Mouse (Mus musculus): ENCODE results near the gene Ffar1.
"Not testable (repeated sequence)": the region's sequence is repeated elsewhere in the genome, so short reads cannot be mapped to it uniquely, and the experiment has no call there.

The Ffar1 gene

GRCm38 (mm10) chr7:30847934-30848333 is 13.4 kb downstream of the Ffar1 start:
- no peak for DNase-seq (ENCODE audit: low spot score in 2 of 2)

- no peak for DNase-seq (ENCODE audit: low spot score in 2 of 2)
Measured at GRCm38 (mm10) chr7:30847386-30847785, 14.0 kb downstream of the Ffar1 start.

- DNase-seq (ENCODE audit: low spot score in 2 of 2): no peak
Measured at GRCm38 (mm10) chr7:30846505-30847053, 14.8 kb downstream of the Ffar1 start.

DNA sequence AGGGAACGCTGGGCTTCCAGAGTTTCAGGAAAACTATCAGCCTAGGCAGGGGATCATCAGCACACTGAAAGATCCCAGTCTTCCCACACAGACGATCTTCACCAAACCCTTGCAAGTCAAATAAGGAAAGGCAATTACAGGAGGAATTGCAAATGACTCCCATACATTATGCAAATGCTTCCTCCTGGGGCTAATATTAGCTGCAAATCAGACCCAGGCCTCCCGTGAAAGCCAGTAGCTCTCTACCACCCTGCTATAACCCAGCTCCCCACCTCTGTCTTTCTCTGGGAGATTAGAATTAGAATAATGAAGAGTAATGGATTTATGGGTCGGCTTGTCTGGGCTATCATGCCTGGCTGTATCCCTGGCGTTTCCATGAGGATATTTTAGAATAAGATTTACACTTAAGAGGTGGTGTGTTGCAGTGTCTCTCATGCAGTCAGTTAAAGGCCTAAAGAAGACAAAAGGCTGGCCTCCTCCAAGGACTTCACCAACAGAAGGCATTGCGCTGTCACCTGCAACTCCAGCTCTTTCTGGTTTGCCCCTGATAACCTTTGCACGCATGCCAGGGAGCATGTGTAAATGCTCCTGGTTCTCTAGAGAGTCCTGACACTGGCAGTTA is 16.6 kb downstream of the Ffar1 start:
- DNase-seq (ENCODE audit: low spot score in 2 of 2): no peak

GRCm38 (mm10) chr7:30842092-30842491 is 19.3 kb downstream of the Ffar1 start:
- DNase-seq (ENCODE audit: low spot score in 2 of 2): no peak

DNA sequence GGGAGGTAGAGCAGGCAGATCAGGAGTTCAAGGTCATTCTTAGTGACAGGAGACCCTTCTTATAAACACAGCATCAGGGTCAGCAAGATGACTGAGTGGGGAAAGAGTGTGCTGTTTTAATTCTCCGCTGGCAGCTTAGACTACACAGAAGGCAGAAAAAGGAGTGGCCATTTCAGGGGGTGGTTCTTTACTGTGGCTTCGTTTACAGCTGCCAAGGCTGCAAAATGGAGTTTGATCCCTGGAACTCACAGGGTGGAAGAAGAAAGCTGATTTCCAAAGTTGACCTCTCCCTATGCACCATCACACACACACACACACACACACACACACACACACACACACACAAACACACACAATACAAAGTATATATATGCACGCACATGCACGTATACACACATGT is 20.0 kb downstream of the Ffar1 start:
- DNase-seq (ENCODE audit: low spot score in 2 of 2): no peak

GRCm38 (mm10) chr7:30840306-30840705 is 21.1 kb downstream of the Ffar1 start:
- DNase-seq (ENCODE audit: low spot score in 2 of 2): no peak

DNA sequence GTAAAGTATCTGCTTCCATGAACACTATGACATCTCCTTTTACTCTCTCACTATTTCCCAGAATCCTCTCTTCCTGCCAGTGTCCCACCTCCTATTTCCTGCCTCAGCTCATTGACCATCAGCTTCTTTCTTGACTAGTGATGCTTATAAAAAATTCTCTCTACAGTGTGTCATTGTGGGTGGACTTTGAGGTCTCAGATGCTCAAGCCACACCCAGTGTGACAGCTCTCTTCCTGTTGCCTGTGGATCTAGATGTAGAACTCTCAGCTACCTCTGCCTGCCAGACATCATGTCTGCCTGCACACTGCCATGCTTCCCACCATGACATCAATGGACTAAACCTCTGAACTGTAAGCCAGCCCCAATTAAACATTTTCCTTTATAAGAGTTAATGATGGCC is 24.1 kb downstream of the Ffar1 start:
- no peak for DNase-seq (ENCODE audit: low spot score in 2 of 2)

DNA sequence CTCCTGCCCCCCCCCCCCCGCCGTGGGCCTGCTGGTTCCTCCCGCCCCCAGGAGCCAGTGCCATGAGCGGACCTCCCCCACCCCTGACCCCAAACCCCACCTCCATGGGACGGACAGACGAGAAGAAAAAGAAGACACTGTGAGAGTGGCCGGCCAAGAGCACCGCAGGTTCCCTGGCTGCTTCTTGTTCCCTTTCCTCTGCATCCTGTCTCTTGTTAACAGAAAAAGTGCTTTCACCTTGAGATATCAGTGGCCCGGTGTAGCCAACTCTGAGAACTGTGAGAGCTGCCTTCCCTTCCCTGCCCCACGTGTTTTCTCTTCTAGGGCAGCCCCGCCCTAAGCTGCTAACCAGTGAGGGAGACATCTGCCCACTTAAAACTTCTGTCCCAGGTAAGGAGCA is 28.7 kb downstream of the Ffar1 start:
- DNase-seq (ENCODE audit: low spot score in 2 of 2): not testable (repeated sequence)

DNA sequence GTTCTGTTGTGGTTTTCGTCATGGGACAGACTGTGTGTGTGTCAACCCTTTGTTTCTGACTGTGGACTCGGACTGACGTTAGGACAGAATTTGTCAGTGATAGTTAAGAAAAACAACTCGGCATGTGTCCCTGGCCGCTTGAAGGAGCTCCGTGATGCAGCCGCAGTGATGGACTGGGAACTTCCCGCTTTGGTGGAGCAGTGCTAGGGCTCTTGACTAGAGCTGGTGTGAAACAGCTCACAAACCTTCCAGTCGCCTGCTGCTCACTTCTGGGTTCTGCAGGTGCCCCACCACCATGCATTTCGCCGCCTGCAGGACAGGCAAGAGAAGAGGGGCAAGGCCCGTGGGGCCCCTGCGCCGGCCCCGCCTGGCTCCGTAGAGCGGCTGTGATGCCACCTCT is 29.1 kb downstream of the Ffar1 start:
- no peak for DNase-seq (ENCODE audit: low spot score in 2 of 2)

DNA sequence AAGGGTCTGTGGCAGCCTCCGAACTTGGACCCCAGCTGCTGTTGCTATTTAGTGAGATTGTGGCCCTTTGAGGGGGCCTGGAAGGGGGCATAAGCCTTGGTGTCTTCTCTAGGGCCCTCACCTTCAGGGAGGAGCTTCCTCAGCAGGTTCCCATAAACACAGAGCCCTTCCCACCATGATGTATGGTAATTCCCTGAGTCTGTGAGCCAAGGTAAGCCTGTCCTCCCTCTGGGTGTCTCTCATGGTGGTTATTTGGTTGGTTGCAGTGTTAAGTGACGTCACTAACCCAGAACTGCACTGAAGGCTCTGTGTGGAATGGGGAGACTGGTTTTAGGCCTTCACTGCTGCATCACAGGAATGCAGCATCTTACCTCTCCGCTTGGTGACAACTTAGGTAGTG is 31.9 kb downstream of the Ffar1 start:
- DNase-seq (ENCODE audit: low spot score in 2 of 2): no peak

GRCm38 (mm10) chr7:30828871-30829270 is 32.5 kb downstream of the Ffar1 start:
- not testable (repeated sequence) for DNase-seq (ENCODE audit: low spot score in 2 of 2)

GRCm38 (mm10) chr7:30826660-30827059 is 34.7 kb downstream of the Ffar1 start:
- no peak for DNase-seq (ENCODE audit: low spot score in 2 of 2)

DNA sequence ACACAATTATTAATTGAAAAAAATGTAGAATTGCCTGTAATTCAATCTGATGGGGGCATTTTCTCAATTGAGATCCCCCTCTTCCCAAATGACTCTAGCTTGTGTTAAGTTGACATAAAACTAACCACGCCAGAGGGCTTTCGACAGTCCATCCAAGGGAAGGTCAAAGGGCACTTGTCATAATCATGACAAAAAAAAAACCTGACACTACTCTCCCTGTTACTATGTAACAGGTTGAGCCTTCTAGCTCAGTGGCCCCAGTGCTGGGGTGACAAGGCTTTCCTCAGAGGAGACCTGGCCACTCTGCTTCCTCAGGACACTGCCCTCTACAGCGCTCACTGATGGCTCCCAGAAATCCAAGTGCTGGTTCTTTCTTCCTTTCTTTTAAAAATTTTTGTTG is 37.1 kb downstream of the Ffar1 start:
- no peak for DNase-seq (ENCODE audit: low spot score in 2 of 2)

- no peak for DNase-seq (ENCODE audit: low spot score in 2 of 2)
Measured at GRCm38 (mm10) chr7:30823675-30824074, 37.7 kb downstream of the Ffar1 start, which contains the start of gene Ffar2. Gene Ffar2, minus strand, starts transcription at chr7:30823775.

- DNase-seq (ENCODE audit: low spot score in 2 of 2): no peak
Measured at GRCm38 (mm10) chr7:30821532-30821931, 39.8 kb downstream of the Ffar1 start.

- DNase-seq (ENCODE audit: low spot score in 2 of 2): no peak
Measured at GRCm38 (mm10) chr7:30820854-30821445, 40.4 kb downstream of the Ffar1 start.

DNA sequence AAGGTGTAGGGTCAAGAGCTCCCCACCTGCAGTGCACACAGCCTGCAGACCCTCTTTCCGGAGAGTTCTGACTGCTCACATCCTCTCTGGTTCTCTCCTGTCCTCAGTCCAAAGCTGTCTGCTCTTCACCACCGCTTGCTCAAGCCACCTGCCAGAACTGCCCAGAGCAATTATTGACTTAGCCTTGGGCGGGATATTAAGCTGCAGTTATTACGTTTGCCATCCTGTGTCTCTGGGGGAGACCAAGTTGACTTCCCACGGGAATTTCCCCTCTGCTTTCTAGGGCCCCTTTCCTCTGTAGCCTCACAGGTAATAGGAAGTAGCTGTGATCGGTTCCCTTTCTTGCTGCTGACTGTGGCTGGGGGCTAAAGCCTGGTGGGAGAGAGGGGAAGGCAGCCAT is 41.2 kb downstream of the Ffar1 start:
- no peak for DNase-seq (ENCODE audit: low spot score in 2 of 2)

- DNase-seq (ENCODE audit: low spot score in 2 of 2): no peak
Measured at GRCm38 (mm10) chr7:30812291-30812807, 49.0 kb downstream of the Ffar1 start.

GRCm38 (mm10) chr7:30811757-30812290 is 49.5 kb downstream of the Ffar1 start:
- no peak for DNase-seq (ENCODE audit: low spot score in 2 of 2)

GRCm38 (mm10) chr7:30810319-30810718 is 51.0 kb downstream of the Ffar1 start:
- DNase-seq (ENCODE audit: low spot score in 2 of 2): no peak
